ENCODE assay signal across 17 mouse cellular contexts in genomic region chr12:77225727-77226126, GRCm38 (mm10).
"Had no signal": no experiment of that assay in that cellular context is flagged by ENCODE, and none has a peak within 500 bp of the region (broad histone marks: within the 10 kb centered on the region; RNA-seq: fewer than 3 reads in every experiment).

No protein-coding gene starts in this region.

- H3K27ac ChIP-seq: lung, embryonic 15.5 days; macrophage; midbrain, embryonic 13.5 days; midbrain, embryonic 15.5 days; neural tube, embryonic 12.5 days; stomach, embryonic 15.5 days; stomach, postnatal 0 days had no signal

- ATAC-seq: lung, postnatal 0 days; midbrain, embryonic 13.5 days; midbrain, embryonic 15.5 days had no signal

- H3K4me3 ChIP-seq: lung, embryonic 15.5 days; megakaryocyte, embryonic 14.5 days; midbrain, embryonic 13.5 days; midbrain, embryonic 15.5 days; neural tube, embryonic 12.5 days; stomach, embryonic 15.5 days had no signal

- H3K36me3 ChIP-seq: lung, embryonic 15.5 days; midbrain, embryonic 13.5 days; midbrain, embryonic 15.5 days; neural tube, embryonic 12.5 days; stomach, embryonic 15.5 days had no signal

- H3K9ac ChIP-seq: lung, embryonic 15.5 days; midbrain, embryonic 13.5 days; midbrain, embryonic 15.5 days; neural tube, embryonic 12.5 days; stomach, embryonic 15.5 days had no signal

- H3K27me3 ChIP-seq: lung, embryonic 15.5 days; megakaryocyte, embryonic 14.5 days; midbrain, embryonic 13.5 days; midbrain, embryonic 15.5 days; neural tube, embryonic 12.5 days had no signal

- H3K4me2 ChIP-seq: lung, embryonic 15.5 days; midbrain, embryonic 11.5 days; midbrain, embryonic 13.5 days; midbrain, embryonic 15.5 days; neural tube, embryonic 12.5 days; stomach, embryonic 15.5 days had no signal

- H3K4me1 ChIP-seq: lung, embryonic 15.5 days; midbrain, embryonic 13.5 days; midbrain, embryonic 15.5 days; neural tube, embryonic 12.5 days; stomach, embryonic 15.5 days had no signal

- DNase-seq: lung, adult 2 months; lung, postnatal 14 days; lung, postnatal 36 days; right cerebral cortex, postnatal 14 days; thymus, adult 2 months; thymus, postnatal 25 days; thymus, postnatal 4 days had no signal

- H3K9me3 ChIP-seq: lung, embryonic 15.5 days; megakaryocyte, embryonic 14.5 days; midbrain, embryonic 13.5 days; midbrain, embryonic 15.5 days; neural tube, embryonic 12.5 days; stomach, embryonic 15.5 days had no signal
